Mouse (Mus musculus) midbrain, postnatal 0 days (tissue): ENCODE results near the gene Gm7694. TPM values are rescaled to one million over a fixed set of nuclear protein-coding genes. Genes with fewer than 3 reads are reported as not detected.

Experiments
- ATAC-seq: fragments of 200-750 bp; cut with Nextera tagmentation; 2 replicates; pipeline ENCODE4 v1.8.0; 2017; ENCODE audit warnings: moderate number of reproducible peaks, mild to moderate bottlenecking, moderate TSS enrichment, moderate library complexity; ENCODE audit not compliant: low FRiP score
- DNase-seq: peaks from one replicate; pipeline ENCODE4 v3.0.0-alpha.2; 2015; ENCODE audit warnings: low spot score
- H3K27ac ChIP-seq: fragments of 300-500 bp; sonication (generic); 2 replicates; pipeline ENCODE4 v1.5.1; 2014; ENCODE audit warnings: low read depth, mild to moderate bottlenecking, low read length, mixed read lengths
- H3K27me3 ChIP-seq: fragments of 300-500 bp; sonication (generic); 2 replicates; pipeline ENCODE4 v1.6.1; 2014; ENCODE audit warnings: low read length, control low read depth, mixed read lengths; ENCODE audit not compliant: insufficient read depth
- H3K36me3 ChIP-seq: fragments of 300-500 bp; sonication (generic); 2 replicates; pipeline ENCODE4 v1.6.1; 2014; ENCODE audit warnings: low read length, control low read depth, mixed read lengths; ENCODE audit not compliant: insufficient read depth
- H3K4me1 ChIP-seq: fragments of 300-500 bp; sonication (generic); 2 replicates; pipeline ENCODE4 v1.6.1; 2014; ENCODE audit warnings: mild to moderate bottlenecking, control low read depth, antibody characterized with exemption, low read length, mixed read lengths; ENCODE audit not compliant: insufficient read depth
- H3K4me2 ChIP-seq: fragments of 300-500 bp; sonication (generic); 2 replicates; pipeline ENCODE4 v1.6.1; 2014; ENCODE audit warnings: low read depth, mild to moderate bottlenecking, low read length, mixed read lengths; ENCODE audit not compliant: poor library complexity, severe bottlenecking
- H3K4me3 ChIP-seq: fragments of 300-500 bp; sonication (generic); 2 replicates; pipeline ENCODE4 v1.5.1; 2014; ENCODE audit warnings: low read depth, mild to moderate bottlenecking, low read length, moderate library complexity
- H3K9ac ChIP-seq: fragments of 300-500 bp; sonication (generic); replicated peaks from 2 replicates; pipeline ENCODE4 v1.6.1; 2014; ENCODE audit warnings: mild to moderate bottlenecking, low read length, moderate library complexity, mixed read lengths; ENCODE audit not compliant: poor library complexity, severe bottlenecking
- H3K9me3 ChIP-seq: fragments of 300-500 bp; sonication (generic); 2 replicates; pipeline ENCODE4 v1.6.1; 2016; ENCODE audit warnings: low read length, control low read depth
- CTCF ChIP-seq: IDR thresholded peaks from 2 replicates; pipeline ENCODE4 v1.5.1; 2016; ENCODE audit warnings: antibody characterized with exemption, mild to moderate bottlenecking
- WGBS: fragments of 180-500 bp; shearing (Covaris S2); extraction: QIAGEN DNeasy Blood & Tissue Kit; methylation state at CpG from one replicate; pipeline ENCODE4 v1.1.7; 2014; 5-methylcytosine and 5-hydroxymethylcytosine counted together
- polyA plus RNA-seq: library from polyadenylated mRNA; unstranded; fragments of >200 nt; fragmentation: Nextera tagmentation; extraction: Ambion mirVana; gene quantifications from 2 replicates; pipeline ENCODE4 v1.2.1, GENCODE M21; 2015
- total RNA-seq: library from RNA; depleted of rRNA; stranded (reverse); fragments of >200 nt; gene quantifications from 2 replicates; pipeline ENCODE4 v1.2.3, GENCODE M21; 2014; rRNA removed

The Gm7694 gene
- total RNA-seq (1.8 and 2.2 TPM in 2 replicates), polyA plus RNA-seq (0.72 and 0.79 TPM in 2 replicates)

DNA sequence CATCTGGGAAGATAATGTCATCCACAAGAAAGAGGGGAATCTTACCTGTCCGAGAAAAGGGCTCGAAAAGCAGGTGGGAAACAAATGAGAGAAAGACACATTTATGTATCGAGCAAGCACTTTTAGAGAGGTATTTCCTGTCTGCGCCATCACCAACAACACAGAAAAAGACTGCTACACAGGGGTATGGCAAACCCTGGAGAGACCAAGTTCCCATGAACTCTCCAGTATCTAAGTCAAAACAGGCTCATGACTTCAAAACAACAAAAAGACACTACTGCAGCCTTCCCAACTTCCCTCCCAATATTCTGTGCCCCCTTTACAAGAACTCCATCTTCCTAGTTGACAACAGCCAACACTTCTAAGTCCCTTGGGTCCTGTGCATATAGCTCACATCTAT, at the start of gene Gm7694:
Gene Gm7694, minus strand, starts transcription at position 101 of the 400 bp plus-strand sequence.
- no peak for TF ChIP-seq CTCF
- WGBS, result 98% methylated on average over 4 of the region's 4 CpGs
- H3K4me2 ChIP-seq, result no peak within 1 kb of the TSS
- H3K27ac ChIP-seq, result no peak within 1 kb of the TSS
- no peak within 1 kb of the TSS for H3K4me3 ChIP-seq
- no peaks in the 10 kb centered on the region for H3K36me3 ChIP-seq
- DNase-seq, result no peak
- no peaks in the 10 kb centered on the region for H3K9me3 ChIP-seq
- ATAC-seq, result no peak
- no peaks in the 10 kb centered on the region for H3K27me3 ChIP-seq
- no peak within 1 kb of the TSS for H3K9ac ChIP-seq
- H3K4me1 ChIP-seq, result no peaks in the 10 kb centered on the region

DNA sequence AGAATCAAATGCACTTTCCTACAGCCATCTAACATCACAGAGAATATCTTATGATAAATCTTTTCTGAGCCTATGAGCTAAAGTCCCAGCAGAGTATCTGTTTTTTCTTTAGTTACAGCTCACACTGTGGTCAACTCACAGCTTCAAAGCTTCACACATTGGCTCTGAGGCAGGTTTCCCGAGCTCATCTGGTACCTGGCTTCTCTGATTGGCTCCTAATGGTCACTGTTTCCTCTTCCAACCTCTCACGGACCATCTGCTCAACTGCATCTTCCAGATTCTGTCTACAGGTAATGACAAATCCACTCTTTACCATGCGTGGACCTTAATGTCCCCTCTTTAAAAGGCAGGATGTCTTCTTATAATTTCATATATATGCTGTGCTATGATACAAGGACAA, 47.2 kb upstream of the Gm7694 start:
- no peak for TF ChIP-seq CTCF

DNA sequence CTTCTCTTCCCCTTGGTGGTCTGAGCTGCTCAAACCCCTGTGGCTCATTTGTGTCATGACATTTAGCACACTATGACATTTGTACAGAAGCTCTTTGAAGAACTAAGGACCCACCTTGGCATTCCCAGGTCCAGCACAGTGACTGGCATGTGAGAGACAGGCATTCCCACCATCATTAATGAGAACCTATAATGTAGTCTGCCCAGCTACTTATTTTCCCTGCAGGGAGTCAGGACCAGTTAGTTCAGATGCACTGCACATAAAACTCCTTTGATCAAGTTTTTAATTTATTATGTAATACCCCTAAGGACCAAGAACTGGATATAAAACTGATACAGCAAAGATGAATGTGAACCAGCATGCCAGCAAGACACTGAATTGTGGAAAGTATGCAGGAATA, 44.9 kb upstream of the Gm7694 start:
- TF ChIP-seq CTCF, result no peak
- Histone ChIP-seq H3K27me3 (no peaks in the 10 kb centered on the region), H3K9ac (no peak overlapping the region), H3K4me1 (no peaks in the 10 kb centered on the region), H3K27ac (no peak overlapping the region), H3K36me3 (no peaks in the 10 kb centered on the region), H3K4me3 (no peak overlapping the region), H3K4me2 (no peak overlapping the region), H3K9me3 (no peaks in the 10 kb centered on the region)
- DNase-seq, result no peak
- 0 out of 2 replicates have a peak, but pooled peaks have one; percentile 47 for ATAC-seq

More for the DNA sequence above, 47.2 kb upstream of the Gm7694 start:
- Histone ChIP-seq H3K9me3 (no peaks in the 10 kb centered on the region), H3K4me3 (no peak overlapping the region), H3K9ac (no peak overlapping the region), H3K4me1 (no peaks in the 10 kb centered on the region), H3K27me3 (no peaks in the 10 kb centered on the region), H3K36me3 (no peaks in the 10 kb centered on the region; the same call in 1 of the 2 replicates), H3K27ac (no peak overlapping the region), H3K4me2 (no peak overlapping the region)
- no peak for ATAC-seq
- no peak for DNase-seq
- WGBS, result 62% methylated on average over 3 of the region's 3 CpGs

DNA sequence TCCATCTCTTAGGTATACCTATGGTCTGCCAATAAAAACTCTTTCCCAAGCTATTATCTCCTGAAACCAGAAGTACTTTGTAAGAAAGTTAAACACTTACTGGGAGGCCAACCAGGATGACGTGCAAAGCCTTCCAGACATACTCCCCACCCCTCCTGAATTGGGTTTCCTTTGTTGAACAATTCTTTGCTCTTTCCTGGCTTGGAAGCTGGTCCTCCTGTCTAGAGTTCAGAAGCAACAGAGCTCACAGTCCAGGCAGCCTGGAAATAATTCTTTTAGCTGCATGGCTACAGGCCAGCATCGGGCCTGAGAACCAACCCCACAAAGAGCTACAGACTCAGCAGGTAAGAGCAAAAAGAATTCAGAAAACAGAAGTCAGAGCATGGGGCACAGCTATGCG, 40.1 kb upstream of the Gm7694 start:
- no peak for DNase-seq
- no peaks in the 10 kb centered on the region for H3K27me3 ChIP-seq
- no peak overlapping the region for H3K27ac ChIP-seq
- no peak for ATAC-seq
- no peak overlapping the region for H3K4me2 ChIP-seq
- no peak for TF ChIP-seq CTCF
- no peaks in the 10 kb centered on the region for H3K9me3 ChIP-seq
- no peaks in the 10 kb centered on the region for H3K36me3 ChIP-seq
- H3K4me3 ChIP-seq, result no peak overlapping the region
- 77% methylated on average over 3 of the region's 3 CpGs for WGBS
- no peak overlapping the region for H3K9ac ChIP-seq
- H3K4me1 ChIP-seq, result no peaks in the 10 kb centered on the region

DNA sequence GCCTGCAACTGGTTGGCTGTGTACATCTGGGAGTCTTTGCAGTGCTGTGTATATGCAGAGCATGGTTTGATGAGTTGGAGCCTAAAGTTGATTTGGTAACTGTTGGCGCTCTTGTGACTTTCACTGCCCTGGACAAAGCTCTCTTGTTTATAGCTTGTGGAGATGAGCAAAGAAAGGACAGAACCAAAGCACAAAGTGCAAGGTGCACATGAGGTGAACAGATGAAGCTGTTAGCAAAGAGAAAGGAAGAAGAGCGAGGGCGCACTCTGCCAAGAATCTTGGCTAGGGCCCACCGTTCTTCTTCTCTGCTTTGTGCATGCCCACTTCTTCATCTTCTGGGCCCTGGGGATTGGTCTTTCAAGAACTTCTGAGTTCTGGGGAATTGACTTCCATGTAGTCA, 37.8 kb upstream of the Gm7694 start:
- H3K27me3 ChIP-seq, result no peaks in the 10 kb centered on the region
- ATAC-seq, result no peak

DNA sequence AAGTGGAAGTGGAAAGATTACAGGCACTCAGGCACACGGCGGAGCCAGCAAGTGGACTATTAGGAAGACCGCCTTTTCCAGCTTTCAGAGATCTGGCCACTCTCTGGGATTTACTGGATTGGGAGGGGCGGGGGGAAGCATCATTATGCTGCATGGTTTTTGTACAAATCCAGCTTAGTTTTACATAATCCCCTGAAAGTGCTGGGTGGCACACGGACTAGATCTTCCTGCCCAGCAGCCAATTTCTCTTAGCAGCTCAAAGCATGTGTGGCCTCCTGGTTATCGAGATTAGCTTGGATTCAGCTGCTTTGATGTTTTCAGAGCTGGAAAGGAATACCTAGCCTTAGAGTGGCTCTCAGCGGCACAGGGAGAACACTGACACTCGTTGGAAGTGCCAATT, 36.9 kb upstream of the Gm7694 start:
- ATAC-seq (0 out of 2 replicates have a peak, but pooled peaks have one; percentile 13), DNase-seq (no peak)
- Histone ChIP-seq H3K4me3 (no peak overlapping the region), H3K27me3 (no peaks in the 10 kb centered on the region), H3K27ac (no peak overlapping the region), H3K9me3 (no peaks in the 10 kb centered on the region), H3K4me1 (no peaks in the 10 kb centered on the region), H3K9ac (no peak overlapping the region), H3K36me3 (no peaks in the 10 kb centered on the region), H3K4me2 (no peak overlapping the region)
- TF ChIP-seq CTCF, result no peak
- WGBS, result 39% methylated on average over 8 of the region's 8 CpGs

More for the DNA sequence above, 37.8 kb upstream of the Gm7694 start:
- Histone ChIP-seq H3K9me3 (no peaks in the 10 kb centered on the region), H3K4me1 (no peaks in the 10 kb centered on the region), H3K4me3 (no peak overlapping the region), H3K4me2 (no peak overlapping the region), H3K9ac (no peak overlapping the region), H3K27ac (no peak overlapping the region), H3K36me3 (no peaks in the 10 kb centered on the region)
- no peak for DNase-seq
- WGBS, result 95% methylated on average over 4 of the region's 4 CpGs
- TF ChIP-seq CTCF, result no peak
